Mouse (Mus musculus): ENCODE results near the gene Wrb. TPM values are rescaled to one million over a fixed set of nuclear protein-coding genes. Genes with fewer than 3 reads are reported as not detected.

Wrb gene
- polyA plus RNA-seq, 1 experiment from 2014 or later: 10.5 TPM

DNA sequence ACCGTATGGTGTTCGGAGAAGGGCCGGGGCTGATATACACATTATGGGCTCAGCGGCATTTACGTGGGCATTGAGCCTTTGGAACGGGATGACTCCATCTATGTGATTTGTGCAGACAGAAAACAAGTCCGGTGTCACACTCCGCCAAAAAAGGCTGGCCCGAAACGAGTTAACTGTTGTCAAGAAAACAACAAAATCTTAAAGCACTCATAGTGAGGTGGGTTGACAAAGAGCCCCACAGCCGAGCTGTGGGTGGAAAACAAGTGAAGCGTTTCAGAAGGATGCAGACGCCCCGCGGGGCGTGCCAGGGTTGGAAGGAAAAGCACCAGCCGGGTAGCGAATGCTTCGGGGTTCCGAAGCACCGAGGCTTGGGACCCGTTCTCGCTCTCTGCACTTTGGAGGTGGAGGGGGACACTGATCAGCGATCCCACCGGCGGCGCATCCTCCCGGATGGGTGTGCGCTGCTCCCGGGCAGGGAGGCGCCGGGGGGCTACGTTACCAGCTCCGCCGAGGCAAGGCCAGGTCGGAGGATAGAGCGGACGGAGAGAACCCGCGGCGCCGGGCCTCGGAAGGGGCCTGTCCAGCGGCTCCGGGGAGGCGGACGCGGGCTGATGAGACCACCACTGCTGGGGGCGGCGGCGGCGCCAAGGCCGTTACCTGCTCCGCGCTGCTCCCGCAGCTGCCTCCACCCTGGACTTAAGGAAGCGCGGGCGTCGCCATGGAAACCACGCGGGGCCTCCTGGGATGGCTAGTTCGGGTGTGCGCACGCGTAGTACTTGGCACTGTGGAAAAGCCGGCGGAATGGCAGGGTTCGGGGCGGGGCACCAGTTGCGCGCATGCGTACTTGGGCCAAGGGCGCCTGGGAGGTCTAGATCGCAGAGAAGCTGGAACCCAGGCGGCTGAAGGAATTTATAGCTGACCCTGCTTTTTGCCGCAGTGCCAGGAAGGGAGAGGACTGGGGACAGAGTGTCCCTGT is 46.6 kb downstream of the Wrb start, which contains the start of gene Lca5l:
TSS of gene Lca5l (minus strand) at position 741 of the 976 bp plus-strand sequence.
- Histone ChIP-seq H3K27me3 (peaks cover 27% of the 10 kb centered on the region), H3K4me3 (replicated peaks) (peak within 1 kb of the TSS; percentile 72), H3K9ac (peak within 1 kb of the TSS; percentile 65), H3K27ac (replicated peaks) (no peak within 1 kb of the TSS), H3K4me2 (peak within 1 kb of the TSS; percentile 97), H3K4me1 (replicated peaks) (peaks cover 14% of the 10 kb centered on the region), H3K36me3 (replicated peaks) (no peaks in the 10 kb centered on the region), H3K9me3 (replicated peaks) (no peaks in the 10 kb centered on the region)
- peak; percentile 96 for ATAC-seq (ENCODE audit: insufficient read depth)
- 2% methylated on average over 77 of the region's 77 CpGs for WGBS (ENCODE audit: insufficient replicate concordance)

DNA sequence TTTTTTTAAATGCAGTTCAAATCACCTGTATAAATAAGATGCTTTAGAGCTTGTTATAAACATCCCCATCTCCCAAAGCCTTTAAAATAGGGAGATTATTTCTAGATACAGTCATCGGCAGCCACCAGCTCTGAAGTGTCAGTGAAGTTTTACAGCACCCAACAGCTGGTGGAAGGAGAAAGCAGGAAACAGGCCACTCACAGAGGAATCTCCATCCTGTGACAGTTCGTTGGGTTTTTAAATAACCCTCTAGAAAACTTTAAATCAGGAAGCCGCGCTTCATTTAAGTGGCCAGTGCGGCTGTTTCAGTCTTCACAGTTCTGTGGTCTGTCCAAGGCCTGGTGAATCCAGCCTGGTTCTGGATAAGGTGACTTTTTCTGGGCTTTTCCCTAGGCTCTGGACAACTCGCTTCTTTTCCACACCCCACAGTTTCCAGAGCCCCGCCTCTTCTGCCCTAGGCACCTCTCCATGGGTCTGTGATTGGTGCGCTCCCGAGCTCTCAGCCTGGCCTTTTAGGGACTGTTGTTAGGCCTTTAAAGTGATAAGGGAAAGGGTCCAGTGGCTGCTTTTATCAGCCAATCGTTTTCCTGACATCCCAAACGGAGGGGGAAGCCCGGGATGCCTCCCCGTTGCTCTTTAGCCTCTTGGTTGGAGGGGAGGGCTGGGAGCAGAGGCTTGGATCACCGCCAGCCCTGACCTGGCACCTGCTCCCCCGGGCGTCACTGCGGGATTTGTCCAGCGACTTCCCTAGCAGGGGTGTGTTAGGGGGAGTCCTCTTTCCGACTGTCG is 54.9 kb downstream of the Wrb start, which contains the start of gene Sh3bgr:
TSS of gene Sh3bgr (plus strand) at position 538 of the 789 bp plus-strand sequence.
- Histone ChIP-seq H3K27ac (replicated peaks) (no peak within 1 kb of the TSS), H3K4me3 (replicated peaks) (no peak within 1 kb of the TSS), H3K27me3 (peaks cover 8% of the 10 kb centered on the region), H3K9ac (no peak within 1 kb of the TSS), H3K36me3 (replicated peaks) (no peaks in the 10 kb centered on the region), H3K9me3 (replicated peaks) (no peaks in the 10 kb centered on the region), H3K4me2 (peak within 1 kb of the TSS; percentile 45), H3K4me1 (replicated peaks) (no peaks in the 10 kb centered on the region)
- 0 out of 2 replicates have a peak, but pooled peaks have one; percentile 49 for ATAC-seq (ENCODE audit: insufficient read depth)
- WGBS (ENCODE audit: insufficient replicate concordance): 9% methylated on average over 20 of the region's 20 CpGs

DNA sequence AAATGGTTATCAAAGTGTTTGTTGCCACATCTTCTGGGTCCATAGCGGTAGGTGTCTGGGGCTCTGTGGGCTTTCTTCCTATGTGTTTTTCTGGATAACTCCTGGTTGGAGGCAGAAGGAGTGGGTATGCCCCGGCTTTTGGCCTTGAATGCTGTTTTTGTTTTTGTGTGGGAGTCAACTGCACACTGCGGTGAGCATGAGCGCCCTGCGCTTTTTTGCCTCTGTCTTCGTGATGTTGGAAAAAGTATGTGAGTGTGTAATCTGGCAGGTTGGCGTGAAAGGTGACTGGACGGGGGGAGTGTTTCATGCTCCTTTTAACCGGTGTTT is 55.5 kb downstream of the Wrb start:
- WGBS (ENCODE audit: insufficient replicate concordance): 50% methylated on average over 9 of the region's 9 CpGs
- Histone ChIP-seq H3K9ac (no peak overlapping the region), H3K4me3 (replicated peaks) (no peak overlapping the region), H3K4me2 (peak overlapping the region; percentile 45), H3K27me3 (peaks cover 8% of the 10 kb centered on the region), H3K27ac (replicated peaks) (no peak overlapping the region), H3K9me3 (replicated peaks) (no peaks in the 10 kb centered on the region), H3K36me3 (replicated peaks) (no peaks in the 10 kb centered on the region), H3K4me1 (replicated peaks) (no peaks in the 10 kb centered on the region)
- no peak for ATAC-seq (ENCODE audit: insufficient read depth)

- Histone ChIP-seq H3K4me3 (replicated peaks) (no peak overlapping the region), H3K36me3 (replicated peaks) (no peaks in the 10 kb centered on the region), H3K9me3 (replicated peaks) (no peaks in the 10 kb centered on the region), H3K27me3 (peaks cover 8% of the 10 kb centered on the region), H3K27ac (replicated peaks) (no peak overlapping the region), H3K4me2 (no peak overlapping the region), H3K4me1 (replicated peaks) (no peaks in the 10 kb centered on the region), H3K9ac (no peak overlapping the region)
- WGBS (ENCODE audit: insufficient replicate concordance): 56% methylated on average over 11 of the region's 11 CpGs
- no peak for ATAC-seq (ENCODE audit: insufficient read depth)
Observed at GRCm38 (mm10) chr16:96201485-96202232, 56.5 kb downstream of the Wrb start.

Other genes with a start within 250 kb of the Wrb start
- 46.2 and 46.7 TPM in 2 replicates for gene Psmg1, start 154.4 kb upstream of the Wrb start, polyA plus RNA-seq (2015; fragmentation: Nextera tagmentation; extraction: Ambion mirVana)
- gene Brwd1, start 62.9 kb upstream of the Wrb start, polyA plus RNA-seq (2015; fragmentation: Nextera tagmentation; extraction: Ambion mirVana): 12.1 and 14.7 TPM in 2 replicates
- 88.6 and 95.1 TPM in 2 replicates for gene Hmgn1, start 17.7 kb upstream of the Wrb start, polyA plus RNA-seq (2015; fragmentation: Nextera tagmentation; extraction: Ambion mirVana)
- gene Lca5l, start 46.9 kb downstream of the Wrb start, polyA plus RNA-seq (2015; fragmentation: Nextera tagmentation; extraction: Ambion mirVana): 0.07 and 0.08 TPM in 2 replicates
- 0.85 and 1.7 TPM in 2 replicates for gene Sh3bgr, start 55.0 kb downstream of the Wrb start, polyA plus RNA-seq (2015; fragmentation: Nextera tagmentation; extraction: Ambion mirVana)
- gene B3galt5, start 90.4 kb downstream of the Wrb start, polyA plus RNA-seq (2015; fragmentation: Nextera tagmentation; extraction: Ambion mirVana): 0.06 and 0.09 TPM in 2 replicates

Measured in liver, embryonic 15.5 days (tissue).